Mouse (Mus musculus) kidney, adult 11 months (tissue): ENCODE measurements at regions not wholly inside any gene's neighbourhood (a gene's known extent, or its start where the extent isn't known, plus 50 kb on each side); places are given as distances from the start of the nearest gene placed in this dataset.

ENCODE experiments used
- DNase-seq: peaks from one replicate; pipeline ENCODE4 v3.0.0; 2022

DNA sequence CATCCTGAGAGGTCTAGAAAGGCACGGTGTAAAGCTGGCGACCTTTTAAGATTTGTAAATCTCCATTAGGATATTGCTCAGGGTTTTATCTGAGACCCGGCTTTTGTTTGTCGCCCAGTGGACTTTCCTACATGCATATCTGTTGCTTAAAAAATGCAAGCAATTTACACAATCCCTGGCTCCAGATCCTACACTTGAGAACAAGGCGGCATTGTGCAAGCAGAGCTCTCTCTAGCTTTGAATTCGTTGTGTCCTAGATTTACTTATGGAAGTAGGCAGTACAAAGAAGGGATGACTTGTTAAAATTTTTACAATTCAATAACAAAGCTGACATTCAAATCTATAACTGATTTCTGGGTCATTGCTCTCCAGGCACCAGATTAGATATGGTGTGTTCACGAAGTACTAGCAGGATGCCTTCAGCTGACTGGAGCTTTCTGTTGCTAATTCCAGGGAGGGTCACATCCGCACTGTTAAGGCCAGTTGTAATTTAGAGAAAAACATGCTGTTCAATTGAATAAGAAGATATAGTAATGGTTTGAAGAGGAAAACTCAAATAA is 62.2 kb upstream of the Teddm2 start:
- no peak for DNase-seq

DNA sequence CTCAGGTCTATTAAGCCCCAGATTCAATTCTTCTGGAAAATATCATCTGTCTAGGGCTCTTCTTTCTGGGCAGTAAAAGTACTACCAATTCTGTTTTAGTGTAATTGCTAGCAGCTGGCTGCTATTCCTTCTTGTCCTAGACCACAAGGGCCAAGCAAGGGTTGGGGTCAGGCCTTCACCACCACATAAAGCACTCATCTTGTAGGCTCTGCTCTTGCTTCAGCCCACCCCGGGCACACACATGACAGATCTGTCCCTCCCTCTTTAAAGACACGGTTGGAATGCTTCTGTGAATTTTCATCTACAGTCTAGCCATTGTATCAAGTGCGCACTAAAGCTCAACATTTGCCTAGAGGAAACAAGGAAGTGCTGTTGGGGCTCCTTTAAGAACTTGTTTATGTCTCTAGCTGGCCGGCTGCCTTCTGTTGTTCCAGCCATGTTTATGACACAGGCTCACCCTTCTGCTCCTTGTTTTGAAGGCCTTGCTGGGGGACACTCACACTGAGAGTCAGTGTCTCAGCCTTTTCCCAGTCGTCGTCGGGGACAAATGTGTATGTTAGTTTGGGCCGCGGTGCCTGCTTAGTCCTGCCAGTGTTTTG is 63.8 kb upstream of the Teddm2 start:
- DNase-seq, result no peak

DNA sequence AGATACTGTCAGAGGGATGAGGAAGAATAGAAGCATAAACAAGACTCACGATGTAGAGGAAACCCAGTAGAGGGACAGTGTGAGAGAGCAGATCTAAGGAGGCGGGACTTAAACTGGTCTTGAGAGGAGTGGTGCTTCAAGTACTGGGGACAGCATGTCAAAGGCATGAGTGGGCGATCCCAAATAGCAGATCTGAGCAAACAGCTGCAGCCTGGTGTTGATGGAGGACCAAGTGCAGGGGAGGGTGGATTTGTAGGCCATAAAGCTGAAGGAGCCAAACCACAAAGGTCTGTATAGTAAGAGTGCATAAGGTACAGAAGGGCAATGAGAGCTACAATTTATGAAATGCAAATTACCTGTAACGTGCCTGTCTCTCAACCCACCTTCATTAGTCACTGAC is 69.4 kb upstream of the Teddm2 start:
- no peak for DNase-seq

DNA sequence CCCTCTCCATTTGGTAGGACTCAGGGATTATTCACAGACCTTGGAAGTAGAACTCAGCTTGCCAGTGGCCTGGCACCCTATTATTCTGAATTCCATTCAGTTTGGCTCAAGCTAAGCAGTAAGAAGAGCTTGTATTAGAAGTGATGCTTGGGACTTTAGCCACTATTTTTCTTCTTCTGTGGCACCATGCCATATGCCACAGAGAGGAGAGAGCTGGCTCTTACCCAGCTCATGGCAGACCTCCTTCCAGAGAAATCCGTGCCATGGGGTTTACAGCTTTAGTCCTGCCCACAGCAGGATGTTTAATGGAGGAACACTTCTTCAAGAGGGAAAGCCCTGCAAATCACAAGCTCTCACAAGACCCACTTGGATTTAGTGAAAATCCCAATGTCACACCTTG is 74.3 kb upstream of the Teddm2 start:
- DNase-seq, result no peak

DNA sequence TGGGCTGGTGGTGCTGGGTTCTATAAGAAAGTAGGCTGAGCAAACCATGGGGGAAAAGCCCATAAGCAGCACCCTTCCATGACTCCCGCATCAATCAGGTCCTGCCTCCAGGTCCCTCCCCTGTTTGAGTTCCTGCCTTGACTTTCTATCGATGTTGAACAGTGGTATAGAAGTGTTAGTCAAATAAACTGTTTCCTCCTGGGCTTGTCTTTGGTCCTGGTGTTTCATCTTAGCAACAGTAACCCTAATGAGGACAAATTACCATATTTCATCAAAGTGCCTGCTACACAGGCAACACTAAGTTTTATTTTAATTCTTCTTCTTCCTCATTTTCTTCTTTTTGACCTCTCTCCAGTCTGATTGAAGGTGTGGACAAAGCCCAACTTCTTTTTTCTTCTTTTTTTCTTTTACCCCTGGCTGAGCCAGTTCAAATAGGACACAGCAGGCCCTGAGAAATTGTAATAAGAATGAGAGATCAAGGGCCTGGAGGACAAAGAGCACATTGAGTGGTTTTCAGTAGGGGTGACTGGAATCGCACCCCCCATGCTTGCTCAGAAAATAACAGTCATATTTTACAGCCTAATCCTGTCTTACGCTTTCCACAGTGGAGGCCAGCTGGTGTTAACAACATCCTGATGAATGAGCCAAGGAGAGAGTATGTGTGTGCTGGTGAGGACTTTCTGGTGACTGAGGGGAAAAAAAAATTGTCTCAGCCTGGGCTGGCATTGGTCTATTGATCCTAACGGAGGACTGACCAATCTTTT is 78.1 kb upstream of the Teddm2 start:
- DNase-seq, result no peak

DNA sequence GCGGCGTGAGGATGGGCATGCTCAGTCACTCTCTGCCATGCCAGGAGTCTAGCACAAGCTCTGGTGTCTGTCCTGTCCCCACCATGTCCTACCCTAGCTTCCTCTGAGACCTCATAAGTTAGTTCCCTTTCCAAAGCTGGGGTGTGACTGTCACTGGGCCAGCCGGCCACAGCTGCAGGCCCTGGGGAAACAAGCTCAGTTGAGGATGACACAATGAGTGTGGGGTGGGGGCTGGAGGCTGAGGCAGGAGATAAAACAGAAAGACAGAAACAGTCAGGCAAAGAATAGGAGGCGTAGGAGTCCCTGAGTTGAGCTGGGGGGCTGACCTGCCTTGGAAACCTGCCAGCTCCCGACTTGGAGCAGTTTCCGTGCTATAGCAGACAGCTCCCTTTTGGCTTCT is 80.9 kb upstream of the Teddm2 start:
- DNase-seq, result no peak

DNA sequence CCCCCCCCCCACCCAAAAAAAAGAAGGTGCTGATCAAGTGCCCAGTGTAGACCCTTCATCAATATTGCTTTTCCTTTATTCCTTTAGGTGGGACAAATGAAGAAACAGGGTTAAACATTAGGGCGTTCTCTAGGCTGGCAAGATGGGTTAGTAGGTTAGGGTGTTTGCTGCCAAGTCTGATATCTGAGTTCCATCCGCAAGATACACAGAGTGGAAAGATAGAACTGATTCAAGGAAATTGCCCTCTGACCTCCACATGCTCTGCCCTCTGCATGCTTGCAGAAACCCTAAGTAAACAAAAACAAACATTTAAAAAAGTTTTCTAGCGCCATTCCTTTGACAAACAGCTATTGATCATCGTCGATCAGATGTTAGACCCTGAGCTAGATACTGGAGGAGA is 85.6 kb upstream of the Teddm2 start:
- DNase-seq, result no peak

DNA sequence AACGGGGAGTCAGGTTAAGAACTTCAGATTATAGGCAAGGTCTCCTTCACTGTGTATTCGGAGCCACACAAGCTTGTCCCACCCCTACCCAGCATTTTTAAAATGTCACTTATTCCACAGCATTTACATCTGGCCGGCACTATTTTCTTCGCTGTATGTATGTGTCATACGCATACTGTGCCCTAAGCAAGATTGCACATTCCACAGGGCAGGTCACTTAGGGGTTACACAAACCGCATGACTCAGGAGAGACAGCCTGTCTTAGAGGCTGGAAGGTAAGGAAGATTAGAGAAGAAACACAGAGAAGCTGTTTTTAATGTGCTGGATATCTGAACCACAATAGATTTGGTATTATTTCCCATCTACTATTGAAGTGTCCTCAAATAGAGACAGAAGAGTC is 86.6 kb upstream of the Teddm2 start:
- DNase-seq, result no peak

DNA sequence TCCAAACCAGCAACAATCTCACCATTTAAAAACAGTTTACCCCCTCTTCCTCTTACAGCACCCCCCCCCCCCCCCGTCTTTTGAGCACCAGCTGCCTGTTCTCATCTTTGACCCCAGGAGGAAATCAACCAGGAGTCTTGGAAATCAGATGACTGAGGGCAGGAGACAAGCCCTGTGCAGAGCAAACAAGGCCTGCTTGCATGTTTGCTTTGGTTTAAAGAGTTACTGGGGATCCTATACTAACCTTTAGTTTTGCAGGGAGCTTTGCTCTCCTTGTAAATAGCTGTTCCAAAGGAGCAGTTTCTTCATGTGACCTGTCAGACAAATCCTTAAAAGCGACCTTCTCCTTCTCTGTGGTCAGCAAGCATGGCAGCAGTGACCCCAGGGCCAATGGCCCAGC is 88.3 kb upstream of the Teddm2 start:
- no peak for DNase-seq

DNA sequence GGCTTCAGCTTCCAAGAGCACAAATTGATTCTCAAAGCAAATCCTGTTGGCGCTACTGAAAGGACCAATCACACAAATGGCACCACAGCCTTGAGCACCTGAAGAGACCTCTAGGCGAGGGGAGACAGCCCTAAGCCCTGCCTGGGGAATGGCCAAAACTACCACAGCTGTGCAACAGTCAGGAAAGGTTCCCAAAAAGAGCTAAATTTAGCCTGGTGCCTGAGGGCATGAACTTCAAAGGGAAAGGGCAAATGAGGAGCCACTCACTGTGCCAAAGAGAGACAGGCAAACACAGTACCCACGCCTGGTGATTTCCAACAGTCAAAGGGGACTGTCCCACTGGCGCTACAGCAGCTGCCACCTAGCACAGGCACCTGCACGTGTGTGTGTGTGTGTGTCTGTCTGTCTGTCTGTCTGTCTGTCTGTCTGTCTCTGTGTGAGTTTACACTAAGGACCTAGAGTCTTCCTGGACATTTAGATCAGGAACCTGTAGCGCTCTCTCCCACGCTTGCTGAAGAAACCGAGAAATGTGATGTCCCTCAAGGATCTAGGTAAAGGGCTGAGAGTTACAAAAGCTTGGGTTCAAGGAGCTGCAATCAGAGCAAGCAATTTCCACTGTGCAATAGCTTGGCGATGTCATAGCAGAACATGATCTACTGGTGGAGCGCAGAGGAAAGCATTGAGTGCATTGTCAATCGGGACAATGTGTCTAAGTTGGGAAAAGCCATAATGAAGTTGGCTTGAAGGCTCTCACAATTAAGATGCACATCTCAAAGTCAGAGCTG is 90.8 kb upstream of the Teddm2 start:
- no peak for DNase-seq

DNA sequence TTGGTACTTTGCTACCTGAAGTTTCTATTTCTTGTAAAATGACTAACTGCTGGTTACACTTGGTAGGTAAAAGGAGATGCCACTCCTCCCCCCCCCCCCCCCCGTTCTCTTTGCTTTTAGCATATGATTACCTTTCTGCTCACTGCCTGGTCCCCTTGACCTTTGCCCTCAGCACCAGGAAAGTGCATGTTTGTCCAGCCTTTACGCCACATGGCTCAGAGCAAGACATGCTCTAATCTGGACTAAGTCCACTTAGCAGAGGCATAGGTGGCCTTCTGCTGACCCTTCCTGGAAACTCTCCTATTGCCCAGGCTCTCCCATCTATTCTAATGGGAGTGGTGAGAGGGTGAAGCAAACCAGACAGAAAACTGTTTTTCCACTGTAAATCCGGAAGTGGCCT is 92.4 kb upstream of the Teddm2 start:
- DNase-seq, result peak; percentile 41

DNA sequence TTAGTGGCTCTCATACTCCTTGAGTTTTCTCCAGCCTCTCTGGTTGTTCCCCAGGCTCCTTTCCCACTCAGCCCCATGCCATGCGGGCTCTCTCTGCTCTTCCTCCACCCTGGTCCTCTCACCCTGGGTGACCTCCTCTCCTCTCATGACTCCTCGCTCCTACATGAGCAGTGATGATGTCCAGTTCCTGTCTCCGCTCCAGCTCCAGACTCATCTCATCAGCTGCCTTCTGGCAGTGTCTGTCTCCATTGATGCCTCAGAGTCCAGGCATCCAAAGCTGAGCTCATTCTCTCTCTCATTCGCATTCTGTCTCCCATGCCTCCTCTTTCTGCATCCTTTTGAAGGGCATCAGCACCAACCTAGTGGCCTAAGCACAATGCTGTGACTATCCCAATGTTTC is 94.8 kb upstream of the Teddm2 start:
- DNase-seq, result no peak

DNA sequence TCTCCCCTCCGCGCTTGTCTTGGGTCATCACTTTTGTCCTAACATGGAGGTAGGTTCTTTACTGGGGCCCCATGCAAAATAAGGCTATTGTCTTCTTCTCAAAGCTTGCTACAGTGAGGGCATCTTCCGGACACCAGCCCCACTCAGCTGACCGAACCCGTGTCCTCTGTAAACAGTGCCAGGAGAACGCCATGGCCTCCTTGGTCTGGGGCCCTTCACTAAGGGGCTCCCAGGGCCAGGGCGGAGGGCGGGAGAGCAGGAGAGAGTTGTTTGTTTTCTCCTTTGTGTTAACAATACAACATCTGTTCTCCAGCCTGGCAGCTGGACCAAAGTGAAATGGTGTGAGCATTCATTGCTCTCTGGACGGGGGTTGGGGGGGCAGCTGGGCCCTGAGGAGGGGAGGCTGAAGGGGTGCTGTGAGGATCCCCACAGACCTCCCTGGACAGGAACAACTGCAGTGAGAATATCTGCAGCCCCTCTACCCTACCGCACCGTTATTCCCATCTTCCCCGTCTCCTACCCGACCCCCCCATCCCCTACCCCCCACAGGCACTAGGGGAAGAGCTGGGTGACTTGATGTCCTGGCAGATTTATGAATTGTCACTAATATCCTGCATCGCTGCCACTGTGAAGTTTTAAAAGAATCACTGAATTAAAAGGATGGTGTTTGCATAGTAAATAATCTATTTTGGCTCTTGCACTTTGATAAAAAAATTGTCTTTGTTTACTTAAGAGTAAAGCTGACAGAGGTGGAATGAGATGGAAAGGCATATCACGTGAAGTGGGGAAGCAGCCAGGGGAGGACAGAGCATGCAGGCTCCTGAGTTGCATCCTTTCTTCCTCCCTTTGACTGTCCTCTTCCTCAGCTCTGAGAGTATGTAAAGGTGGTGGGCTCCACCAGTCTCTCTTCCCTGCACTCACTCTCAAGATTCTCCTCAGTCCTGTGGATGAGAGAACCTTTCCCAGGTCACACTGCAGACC is 97.5 kb upstream of the Teddm2 start:
- DNase-seq, result no peak

DNA sequence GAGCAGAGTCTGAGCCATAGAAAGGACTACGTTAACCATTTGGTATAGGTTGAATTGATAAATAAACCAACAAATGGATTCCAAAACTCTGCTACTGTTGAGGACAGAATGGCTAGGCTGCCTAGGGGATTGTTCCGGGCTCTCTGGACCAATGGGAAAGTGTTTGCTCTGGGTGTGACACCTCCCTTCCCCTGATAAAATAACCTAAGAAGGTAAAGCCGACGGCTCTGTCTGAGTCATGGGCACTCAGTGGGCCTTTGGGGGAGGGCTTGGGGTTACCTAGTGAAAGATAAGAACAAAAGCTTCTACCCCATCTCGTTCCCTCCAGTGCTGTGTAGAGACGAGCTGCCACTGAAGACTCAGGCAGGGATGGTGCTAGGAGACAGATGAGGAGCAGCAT is 99.7 kb upstream of the Teddm2 start:
- no peak for DNase-seq

DNA sequence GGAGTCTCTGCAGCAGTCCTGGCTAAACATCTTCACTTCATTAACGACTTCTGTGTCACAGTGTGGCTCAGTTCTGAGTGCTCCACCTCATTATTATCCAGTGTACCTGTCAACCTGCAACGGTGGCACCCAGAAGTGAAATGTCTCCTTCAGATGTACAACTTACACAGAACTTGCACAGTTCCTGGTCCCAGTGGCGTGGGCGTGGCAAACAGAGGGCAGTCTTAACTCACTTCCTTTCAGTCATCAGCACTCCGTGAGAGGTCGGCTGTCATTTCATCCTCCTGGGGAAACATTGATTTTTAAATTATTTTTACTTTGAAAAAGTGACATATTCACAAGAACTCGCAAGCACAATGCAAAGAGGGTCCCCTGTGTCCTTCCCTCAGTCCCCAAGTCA is 103.6 kb upstream of the Teddm2 start:
- no peak for DNase-seq

DNA sequence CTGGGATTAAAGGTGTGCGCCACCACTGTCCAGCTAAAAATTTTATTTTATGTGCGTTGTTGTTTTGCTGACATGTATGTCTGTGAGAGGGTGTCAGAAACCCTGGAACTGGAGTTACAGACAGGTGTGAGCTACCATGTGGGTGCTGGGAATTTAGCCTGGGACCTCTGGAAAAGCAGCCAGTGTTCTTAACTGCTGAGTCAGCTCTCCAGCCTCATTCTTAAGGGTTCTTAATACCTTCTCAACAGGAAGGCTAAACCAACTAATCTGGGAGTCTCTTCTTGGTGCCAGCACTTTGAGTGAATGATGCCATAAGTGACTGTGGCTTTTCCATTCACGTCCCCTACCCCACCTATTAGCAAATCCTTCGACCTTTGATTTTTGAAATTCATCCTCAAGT is 104.6 kb upstream of the Teddm2 start:
- DNase-seq, result no peak

DNA sequence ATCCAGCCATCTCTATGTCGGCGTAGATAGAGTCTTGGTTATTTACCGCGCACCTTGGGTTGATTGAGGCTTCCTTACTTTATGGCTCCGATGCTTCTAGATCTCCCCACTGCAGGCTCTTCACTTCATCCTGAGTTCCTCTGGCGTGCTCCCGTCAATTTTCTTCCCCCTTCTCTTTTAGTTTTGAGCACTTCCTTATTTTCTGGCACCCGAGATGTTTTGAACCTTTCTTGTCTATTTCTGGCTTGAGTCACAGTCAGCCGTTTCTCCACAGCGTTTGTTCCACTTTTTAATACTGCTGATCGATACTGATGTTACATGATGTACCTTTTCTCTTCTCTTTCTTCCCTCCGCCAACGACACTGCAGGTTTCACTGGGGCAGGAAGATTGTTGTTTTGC is 106.0 kb upstream of the Teddm2 start:
- no peak for DNase-seq

DNA sequence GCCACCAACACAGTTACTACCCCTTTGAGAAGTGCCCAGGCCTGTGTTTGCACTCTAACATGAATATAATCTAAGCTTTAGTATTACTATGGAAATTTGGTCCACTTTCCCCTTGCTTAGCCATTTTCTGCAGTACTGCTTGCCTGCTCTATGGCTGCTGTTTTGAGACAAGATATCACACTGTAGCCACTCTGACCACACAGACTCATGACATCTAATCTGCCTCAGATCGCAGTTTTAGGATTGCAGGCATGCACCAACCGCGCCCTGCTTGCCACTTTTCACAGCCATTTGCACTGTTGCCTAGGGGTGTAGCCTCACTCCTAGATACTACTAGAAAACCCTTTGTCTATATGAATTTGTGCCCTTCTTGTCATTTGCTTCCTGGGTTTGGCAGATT is 107.4 kb upstream of the Teddm2 start:
- no peak for DNase-seq

DNA sequence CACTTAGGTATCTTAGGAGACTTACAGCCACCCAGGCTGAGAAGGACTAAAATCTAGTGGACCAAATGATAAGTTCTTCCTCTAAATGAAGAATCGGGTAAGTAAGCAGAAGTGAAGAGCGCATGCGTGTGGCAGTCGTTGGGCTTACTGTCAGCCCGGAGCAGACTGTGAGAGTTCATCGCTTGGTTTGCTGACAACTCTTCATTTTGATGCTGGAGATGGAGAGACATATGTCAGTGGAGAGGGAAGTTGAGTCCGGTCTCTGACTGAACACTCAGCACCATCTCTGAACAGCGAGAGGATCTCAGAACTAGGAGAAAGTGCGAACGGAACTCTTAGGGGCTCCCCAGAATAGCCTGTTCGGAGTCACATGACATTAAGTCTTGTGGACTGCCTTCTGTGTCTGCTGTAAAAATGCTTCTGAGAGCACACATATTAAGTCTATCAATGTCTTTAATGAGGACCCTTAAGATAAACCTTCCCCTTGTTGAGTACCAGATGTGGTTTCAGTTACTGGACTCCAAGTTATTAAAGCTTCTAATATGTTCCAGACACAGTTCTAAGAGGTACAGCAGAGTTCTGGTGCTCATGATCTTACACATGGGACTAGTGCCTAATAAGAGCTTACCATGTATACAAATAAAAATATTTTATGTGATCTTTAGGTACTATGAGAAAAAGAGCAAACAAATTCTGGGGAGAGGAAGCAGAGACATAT is 108.7 kb upstream of the Teddm2 start:
- DNase-seq, result no peak

DNA sequence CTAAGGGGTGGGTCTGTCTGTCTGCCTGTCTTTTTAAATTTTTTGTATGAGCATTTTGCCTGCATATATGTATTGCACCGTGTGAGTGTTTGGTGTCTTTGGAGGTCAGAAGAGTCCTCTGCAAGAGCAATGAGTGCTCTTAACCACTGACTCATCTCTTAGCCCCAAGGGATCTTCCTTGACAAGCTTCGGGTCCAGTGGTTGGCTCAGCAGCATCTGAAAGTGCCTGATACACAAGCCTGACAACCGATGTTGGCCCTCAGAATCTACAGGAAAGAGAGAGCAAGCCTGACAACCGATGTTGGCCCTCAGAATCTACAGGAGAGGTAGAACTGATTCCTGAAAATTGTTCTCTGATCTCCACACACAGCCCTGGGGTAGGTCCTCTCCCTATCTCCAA is 110.7 kb upstream of the Teddm2 start:
- DNase-seq, result no peak

DNA sequence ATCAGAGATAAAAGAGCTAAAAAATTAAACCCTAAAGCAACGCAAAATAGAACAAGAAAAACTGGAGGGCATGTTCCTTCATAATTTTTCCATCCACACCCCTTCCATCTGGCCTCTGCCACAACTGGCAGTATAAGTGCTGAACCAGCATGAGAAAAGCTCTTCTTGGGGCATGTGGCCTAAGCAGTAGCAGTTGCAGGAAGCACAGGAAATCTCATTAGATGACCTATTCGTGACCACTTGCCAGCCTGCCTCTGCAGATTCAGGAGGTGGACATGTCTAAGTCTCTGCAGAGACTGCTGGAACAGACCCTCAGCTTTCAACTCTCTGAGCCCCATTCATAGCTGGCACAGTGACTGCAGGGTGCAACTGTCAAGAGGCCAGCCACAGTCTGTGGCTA is 116.5 kb upstream of the Teddm2 start:
- DNase-seq, result no peak

DNA sequence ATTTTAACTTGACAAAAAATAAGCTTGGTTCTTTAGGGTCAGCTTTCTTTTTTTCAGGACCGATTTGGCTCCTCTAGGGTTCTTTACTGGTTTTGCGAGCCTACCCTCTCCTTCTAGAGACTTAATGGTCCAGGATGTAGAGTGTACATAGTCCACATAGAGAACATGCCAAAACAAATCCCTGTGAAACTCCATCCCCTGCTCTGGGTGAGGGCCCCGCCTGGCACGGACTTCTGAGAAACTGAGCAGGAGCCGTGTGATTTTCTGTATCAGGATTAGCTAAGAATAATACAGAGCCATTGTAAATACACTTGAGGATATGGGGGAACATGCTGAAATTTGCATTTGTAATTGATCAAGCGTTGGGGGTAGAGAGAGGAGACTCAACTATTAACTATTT is 118.2 kb upstream of the Teddm2 start:
- DNase-seq, result no peak
